Mouse (Mus musculus) E14TG2a.4 (cell line): Measurements from ENCODE around the gene Kcnk12.

Source experiments
- CTCF ChIP-seq: conservative IDR thresholded peaks from 2 replicates; pipeline ENCODE4 v1.5.1; 2014; ENCODE audit warnings: low read length
- POU5F1 ChIP-seq: IDR thresholded peaks from 2 replicates; pipeline ENCODE4 v1.6.1; 2014; ENCODE audit warnings: low read length, borderline replicate concordance

GRCm38 (mm10) chr17:87737144-87737543 lies 60.6 kb downstream of the Kcnk12 start:
- no peak for TF ChIP-seq CTCF
- TF ChIP-seq POU5F1, result no peak
